Mouse (Mus musculus): ENCODE measurements around the gene Cd27.

Gene Cd27

GRCm38 (mm10) chr6:125216898-125217297, 19.9 kb downstream of the Cd27 start:
- H3K9me3 ChIP-seq (ENCODE audit: low read length) = no peaks in the 10 kb centered on the region
- H3K27me3 ChIP-seq (ENCODE audit: insufficient read depth, low read length) = peaks cover 22% of the 10 kb centered on the region
- H3K4me1 ChIP-seq (replicated peaks; ENCODE audit: low read depth, low read length) = peaks cover 37% of the 10 kb centered on the region
- H3K4me3 ChIP-seq (replicated peaks; ENCODE audit: low read length) = no peak overlapping the region
- TF ChIP-seq POU5F1 (IDR thresholded peaks at IDR 0.05; ENCODE audit: borderline replicate concordance, low read length) (no peak), CTCF (conservative IDR thresholded peaks at IDR 0.05; ENCODE audit: low read length) (no peak), NANOG (IDR thresholded peaks at IDR 0.05; ENCODE audit: borderline replicate concordance, low read length) (no peak)
- H3K36me3 ChIP-seq (ENCODE audit: insufficient read depth, low read length) = peaks cover 11% of the 10 kb centered on the region

- Histone ChIP-seq H3K4me3 (replicated peaks; ENCODE audit: low read length) (peak within 1 kb of the TSS; percentile 95), H3K36me3 (ENCODE audit: insufficient read depth, low read length) (peaks cover 11% of the 10 kb centered on the region), H3K9me3 (ENCODE audit: low read length) (no peaks in the 10 kb centered on the region), H3K4me1 (replicated peaks; ENCODE audit: low read depth, low read length) (peaks cover 26% of the 10 kb centered on the region), H3K27me3 (ENCODE audit: insufficient read depth, low read length) (peaks cover 24% of the 10 kb centered on the region)
- TF ChIP-seq NANOG (IDR thresholded peaks at IDR 0.05; ENCODE audit: borderline replicate concordance, low read length) (no peak), POU5F1 (IDR thresholded peaks at IDR 0.05; ENCODE audit: borderline replicate concordance, low read length) (peak; percentile 100), CTCF (conservative IDR thresholded peaks at IDR 0.05; ENCODE audit: low read length) (no peak)
Observed at GRCm38 (mm10) chr6:125215148-125215954, 21.5 kb downstream of the Cd27 start, which contains the start of gene Vamp1. Gene Vamp1 (plus strand): TSS chr6:125215551.

GRCm38 (mm10) chr6:125213715-125214114, 23.1 kb downstream of the Cd27 start:
- TF ChIP-seq POU5F1 (IDR thresholded peaks at IDR 0.05; ENCODE audit: borderline replicate concordance, low read length) (no peak), NANOG (IDR thresholded peaks at IDR 0.05; ENCODE audit: borderline replicate concordance, low read length) (no peak), CTCF (conservative IDR thresholded peaks at IDR 0.05; ENCODE audit: low read length) (no peak)
- peaks cover 24% of the 10 kb centered on the region for H3K27me3 ChIP-seq (ENCODE audit: insufficient read depth, low read length)
- no peaks in the 10 kb centered on the region for H3K9me3 ChIP-seq (ENCODE audit: low read length)
- peaks cover 17% of the 10 kb centered on the region for H3K4me1 ChIP-seq (replicated peaks; ENCODE audit: low read depth, low read length)
- no peaks in the 10 kb centered on the region; the same call in 1 of the 2 replicates for H3K36me3 ChIP-seq (ENCODE audit: insufficient read depth, low read length)
- H3K4me3 ChIP-seq (replicated peaks; ENCODE audit: low read length) = no peak overlapping the region

- H3K9me3 ChIP-seq (ENCODE audit: low read length) = no peaks in the 10 kb centered on the region
- H3K4me3 ChIP-seq (replicated peaks; ENCODE audit: low read length) = no peak overlapping the region
- peaks cover 24% of the 10 kb centered on the region for H3K27me3 ChIP-seq (ENCODE audit: insufficient read depth, low read length)
- no peaks in the 10 kb centered on the region; the same call in 1 of the 2 replicates for H3K36me3 ChIP-seq (ENCODE audit: insufficient read depth, low read length)
- H3K4me1 ChIP-seq (replicated peaks; ENCODE audit: low read depth, low read length) = peaks cover 11% of the 10 kb centered on the region
- TF ChIP-seq CTCF (conservative IDR thresholded peaks at IDR 0.05; ENCODE audit: low read length) = no peak
- no peak for TF ChIP-seq POU5F1 (IDR thresholded peaks at IDR 0.05; ENCODE audit: borderline replicate concordance, low read length)
- no peak for TF ChIP-seq NANOG (IDR thresholded peaks at IDR 0.05; ENCODE audit: borderline replicate concordance, low read length)
Observed at GRCm38 (mm10) chr6:125213129-125213528, 23.7 kb downstream of the Cd27 start.

GRCm38 (mm10) chr6:125212621-125213020, 24.2 kb downstream of the Cd27 start:
- H3K4me1 ChIP-seq (replicated peaks; ENCODE audit: low read depth, low read length) = peaks cover 10% of the 10 kb centered on the region
- H3K4me3 ChIP-seq (replicated peaks; ENCODE audit: low read length) = no peak overlapping the region
- H3K9me3 ChIP-seq (ENCODE audit: low read length) = no peaks in the 10 kb centered on the region
- H3K36me3 ChIP-seq (ENCODE audit: insufficient read depth, low read length) = no peaks in the 10 kb centered on the region
- TF ChIP-seq CTCF (conservative IDR thresholded peaks at IDR 0.05; ENCODE audit: low read length) = no peak
- TF ChIP-seq NANOG (IDR thresholded peaks at IDR 0.05; ENCODE audit: borderline replicate concordance, low read length) = no peak
- no peak for TF ChIP-seq POU5F1 (IDR thresholded peaks at IDR 0.05; ENCODE audit: borderline replicate concordance, low read length)
- H3K27me3 ChIP-seq (ENCODE audit: insufficient read depth, low read length) = peaks cover 24% of the 10 kb centered on the region

- no peaks in the 10 kb centered on the region for H3K9me3 ChIP-seq (ENCODE audit: low read length)
- H3K4me1 ChIP-seq (replicated peaks; ENCODE audit: low read depth, low read length) = peaks cover 9% of the 10 kb centered on the region
- H3K4me3 ChIP-seq (replicated peaks; ENCODE audit: low read length) = no peak overlapping the region
- H3K27me3 ChIP-seq (ENCODE audit: insufficient read depth, low read length) = peaks cover 12% of the 10 kb centered on the region
- peak; percentile 37 for TF ChIP-seq CTCF (conservative IDR thresholded peaks at IDR 0.05; ENCODE audit: low read length)
- no peak for TF ChIP-seq POU5F1 (IDR thresholded peaks at IDR 0.05; ENCODE audit: borderline replicate concordance, low read length)
- TF ChIP-seq NANOG (IDR thresholded peaks at IDR 0.05; ENCODE audit: borderline replicate concordance, low read length) = no peak
- H3K36me3 ChIP-seq (ENCODE audit: insufficient read depth, low read length) = no peaks in the 10 kb centered on the region
Observed at GRCm38 (mm10) chr6:125210436-125210835, 26.4 kb downstream of the Cd27 start.

- Histone ChIP-seq H3K4me1 (replicated peaks; ENCODE audit: low read depth, low read length) (peaks cover 73% of the 10 kb centered on the region), H3K27me3 (ENCODE audit: insufficient read depth, low read length) (no peaks in the 10 kb centered on the region), H3K4me3 (replicated peaks; ENCODE audit: low read length) (no peak overlapping the region), H3K36me3 (ENCODE audit: insufficient read depth, low read length) (peaks cover 25% of the 10 kb centered on the region), H3K9me3 (ENCODE audit: low read length) (no peaks in the 10 kb centered on the region)
- TF ChIP-seq CTCF (conservative IDR thresholded peaks at IDR 0.05; ENCODE audit: low read length) = no peak
- no peak for TF ChIP-seq NANOG (IDR thresholded peaks at IDR 0.05; ENCODE audit: borderline replicate concordance, low read length)
- no peak for TF ChIP-seq POU5F1 (IDR thresholded peaks at IDR 0.05; ENCODE audit: borderline replicate concordance, low read length)
Observed at GRCm38 (mm10) chr6:125197166-125197565, 39.6 kb downstream of the Cd27 start.

- TF ChIP-seq NANOG (IDR thresholded peaks at IDR 0.05; ENCODE audit: borderline replicate concordance, low read length) (no peak), CTCF (conservative IDR thresholded peaks at IDR 0.05; ENCODE audit: low read length) (no peak), POU5F1 (IDR thresholded peaks at IDR 0.05; ENCODE audit: borderline replicate concordance, low read length) (no peak)
- Histone ChIP-seq H3K36me3 (ENCODE audit: insufficient read depth, low read length) (peaks cover 25% of the 10 kb centered on the region), H3K9me3 (ENCODE audit: low read length) (no peaks in the 10 kb centered on the region), H3K27me3 (ENCODE audit: insufficient read depth, low read length) (no peaks in the 10 kb centered on the region), H3K4me3 (replicated peaks; ENCODE audit: low read length) (0 out of 2 replicates have a peak overlapping the region, but pooled peaks have one; percentile 4), H3K4me1 (replicated peaks; ENCODE audit: low read depth, low read length) (peaks cover 73% of the 10 kb centered on the region)
Observed at GRCm38 (mm10) chr6:125196301-125196700, 40.5 kb downstream of the Cd27 start.
